Mouse (Mus musculus): Measurements from ENCODE around the gene Lexm. TPM values are rescaled to one million over a fixed set of nuclear protein-coding genes. Genes with fewer than 3 reads are reported as not detected.

The Lexm gene
- polyA plus RNA-seq, 1 experiment, result 2.0 TPM

GRCm38 (mm10) chr4:106630333-106631220 lies 13.5 kb upstream of the Lexm start:
- no peak overlapping the region for H3K9ac ChIP-seq (ENCODE audit: low read depth, poor library complexity, severe bottlenecking)

GRCm38 (mm10) chr4:106629374-106629773 lies 12.3 kb upstream of the Lexm start:
- TF ChIP-seq POLR2A (IDR thresholded peaks at IDR 0.05; ENCODE audit: insufficient read depth, low read length) (no peak), EP300 (IDR thresholded peaks at IDR 0.05; ENCODE audit: insufficient read depth, low read depth, low read length) (no peak), CTCF (IDR thresholded peaks at IDR 0.05; ENCODE audit: low read depth, low read length) (no peak)
- H3K36me3 ChIP-seq (ENCODE audit: control insufficient read depth, insufficient read depth, low read length, poor library complexity, severe bottlenecking), result no peaks in the 10 kb centered on the region
- H3K27ac ChIP-seq (ENCODE audit: insufficient read depth, low read length), result no peak overlapping the region
- no peak overlapping the region for H3K4me3 ChIP-seq (ENCODE audit: low read depth, low read length)
- peaks cover 3% of the 10 kb centered on the region for H3K4me1 ChIP-seq (ENCODE audit: control insufficient read depth, insufficient read depth, low read length)
- H3K9ac ChIP-seq (ENCODE audit: low read depth, poor library complexity, severe bottlenecking), result no peak overlapping the region
- H3K9me3 ChIP-seq (replicated peaks; ENCODE audit: control insufficient read depth, insufficient read depth, low read length, poor library complexity, severe bottlenecking), result no peaks in the 10 kb centered on the region
- no peaks in the 10 kb centered on the region for H3K27me3 ChIP-seq (ENCODE audit: control insufficient read depth, insufficient read depth, low read length, poor library complexity, severe bottlenecking)

More at GRCm38 (mm10) chr4:106630333-106631220, 13.5 kb upstream of the Lexm start:
- no peak overlapping the region for H3K4me3 ChIP-seq (ENCODE audit: low read depth, low read length)
- H3K27ac ChIP-seq (ENCODE audit: insufficient read depth, low read length), result no peak overlapping the region
- no peaks in the 10 kb centered on the region for H3K36me3 ChIP-seq (ENCODE audit: control insufficient read depth, insufficient read depth, low read length, poor library complexity, severe bottlenecking)
- H3K27me3 ChIP-seq (ENCODE audit: control insufficient read depth, insufficient read depth, low read length, poor library complexity, severe bottlenecking), result no peaks in the 10 kb centered on the region
- no peaks in the 10 kb centered on the region for H3K9me3 ChIP-seq (replicated peaks; ENCODE audit: control insufficient read depth, insufficient read depth, low read length, poor library complexity, severe bottlenecking)
- H3K4me1 ChIP-seq (ENCODE audit: control insufficient read depth, insufficient read depth, low read length), result peaks cover 3% of the 10 kb centered on the region
- TF ChIP-seq EP300 (IDR thresholded peaks at IDR 0.05; ENCODE audit: insufficient read depth, low read depth, low read length) (no peak), POLR2A (IDR thresholded peaks at IDR 0.05; ENCODE audit: insufficient read depth, low read length) (no peak), CTCF (IDR thresholded peaks at IDR 0.05; ENCODE audit: low read depth, low read length) (peak; percentile 17)

- no peak overlapping the region for H3K9ac ChIP-seq (ENCODE audit: low read depth, poor library complexity, severe bottlenecking)
- no peaks in the 10 kb centered on the region for H3K27me3 ChIP-seq (ENCODE audit: control insufficient read depth, insufficient read depth, low read length, poor library complexity, severe bottlenecking)
- H3K9me3 ChIP-seq (replicated peaks; ENCODE audit: control insufficient read depth, insufficient read depth, low read length, poor library complexity, severe bottlenecking), result no peaks in the 10 kb centered on the region
- no peak for TF ChIP-seq CTCF (IDR thresholded peaks at IDR 0.05; ENCODE audit: low read depth, low read length)
- no peak for TF ChIP-seq EP300 (IDR thresholded peaks at IDR 0.05; ENCODE audit: insufficient read depth, low read depth, low read length)
- TF ChIP-seq POLR2A (IDR thresholded peaks at IDR 0.05; ENCODE audit: insufficient read depth, low read length), result no peak
- H3K4me1 ChIP-seq (ENCODE audit: control insufficient read depth, insufficient read depth, low read length), result peaks cover 3% of the 10 kb centered on the region
- H3K4me3 ChIP-seq (ENCODE audit: low read depth, low read length), result no peak overlapping the region
- no peak overlapping the region for H3K27ac ChIP-seq (ENCODE audit: insufficient read depth, low read length)
- no peaks in the 10 kb centered on the region for H3K36me3 ChIP-seq (ENCODE audit: control insufficient read depth, insufficient read depth, low read length, poor library complexity, severe bottlenecking)
Measured at GRCm38 (mm10) chr4:106628650-106629360, 11.8 kb upstream of the Lexm start.

- peaks cover 3% of the 10 kb centered on the region for H3K4me1 ChIP-seq (ENCODE audit: control insufficient read depth, insufficient read depth, low read length)
- no peak overlapping the region for H3K9ac ChIP-seq (ENCODE audit: low read depth, poor library complexity, severe bottlenecking)
- H3K4me3 ChIP-seq (ENCODE audit: low read depth, low read length), result no peak overlapping the region
- H3K27ac ChIP-seq (ENCODE audit: insufficient read depth, low read length), result no peak overlapping the region
- TF ChIP-seq CTCF (IDR thresholded peaks at IDR 0.05; ENCODE audit: low read depth, low read length), result no peak
- TF ChIP-seq POLR2A (IDR thresholded peaks at IDR 0.05; ENCODE audit: insufficient read depth, low read length), result no peak
- no peak for TF ChIP-seq EP300 (IDR thresholded peaks at IDR 0.05; ENCODE audit: insufficient read depth, low read depth, low read length)
- H3K9me3 ChIP-seq (replicated peaks; ENCODE audit: control insufficient read depth, insufficient read depth, low read length, poor library complexity, severe bottlenecking), result no peaks in the 10 kb centered on the region
- H3K36me3 ChIP-seq (ENCODE audit: control insufficient read depth, insufficient read depth, low read length, poor library complexity, severe bottlenecking), result no peaks in the 10 kb centered on the region
- no peaks in the 10 kb centered on the region for H3K27me3 ChIP-seq (ENCODE audit: control insufficient read depth, insufficient read depth, low read length, poor library complexity, severe bottlenecking)
Measured at GRCm38 (mm10) chr4:106627809-106628208, 10.8 kb upstream of the Lexm start.

- H3K4me1 ChIP-seq (ENCODE audit: control insufficient read depth, insufficient read depth, low read length), result peaks cover 5% of the 10 kb centered on the region
- H3K9ac ChIP-seq (ENCODE audit: low read depth, poor library complexity, severe bottlenecking), result no peak overlapping the region
- no peak overlapping the region for H3K27ac ChIP-seq (ENCODE audit: insufficient read depth, low read length)
- H3K27me3 ChIP-seq (ENCODE audit: control insufficient read depth, insufficient read depth, low read length, poor library complexity, severe bottlenecking), result no peaks in the 10 kb centered on the region
- no peak overlapping the region for H3K4me3 ChIP-seq (ENCODE audit: low read depth, low read length)
- no peaks in the 10 kb centered on the region for H3K36me3 ChIP-seq (ENCODE audit: control insufficient read depth, insufficient read depth, low read length, poor library complexity, severe bottlenecking)
- TF ChIP-seq POLR2A (IDR thresholded peaks at IDR 0.05; ENCODE audit: insufficient read depth, low read length) (no peak), EP300 (IDR thresholded peaks at IDR 0.05; ENCODE audit: insufficient read depth, low read depth, low read length) (no peak), CTCF (IDR thresholded peaks at IDR 0.05; ENCODE audit: low read depth, low read length) (no peak)
- H3K9me3 ChIP-seq (replicated peaks; ENCODE audit: control insufficient read depth, insufficient read depth, low read length, poor library complexity, severe bottlenecking), result no peaks in the 10 kb centered on the region
Measured at GRCm38 (mm10) chr4:106624271-106624670, 7.2 kb upstream of the Lexm start.

Measured in ES-Bruce4 (cell line).